Mouse (Mus musculus) ovary, adult 10 weeks (tissue): Measurements from ENCODE around the gene Sult2a3. TPM values are rescaled to one million over a fixed set of nuclear protein-coding genes. Genes with fewer than 3 reads are reported as not detected.

Experiments used
- polyA plus RNA-seq: library from polyadenylated mRNA; stranded (reverse); fragments of 350-450 nt; fragmentation: Illumina TruSeq; extraction: RNeasy Lipid Tissue Mini Kit (QIAGEN cat#74804); gene quantifications from one replicate; pipeline ENCODE4 v1.2.3, GENCODE M21; 2014

Gene Sult2a3
- polyA plus RNA-seq, result not detected

GRCm38 (mm10) chr7:14122944-14123343 lies at the start of gene Sult2a3:
Sult2a3 (minus strand) TSS chr7:14123044.

Other genes starting within 250 kb of the Sult2a3 start
- gene Sult2a4, start 133.4 kb downstream of the Sult2a3 start, polyA plus RNA-seq, result 1.1 TPM
- gene Sult2a6, start 131.8 kb upstream of the Sult2a3 start, polyA plus RNA-seq, result not detected
- gene Obox8, start 210.5 kb upstream of the Sult2a3 start, polyA plus RNA-seq, result not detected